Mouse (Mus musculus) monocyte, adult 59 days (primary cell): ENCODE data around the gene Krtap1-4. TPM values are rescaled to one million over a fixed set of nuclear protein-coding genes. Genes with fewer than 3 reads are reported as not detected.

Experiments
- total RNA-seq, 2 experiments: library from RNA; stranded (reverse); gene quantifications; one replicate each; pipeline ENCODE4 v1.2.4; 2023

Krtap1-4 gene
- total RNA-seq = not detected

GRCm38 (mm10) chr11:99583245-99583704 lies at the start of gene Krtap1-4:
Gene Krtap1-4 (minus strand): TSS chr11:99583654.

GRCm38 (mm10) chr11:99628138-99628537 lies 44.7 kb upstream of the Krtap1-4 start, which contains the start of gene Krtap4-1:
Gene Krtap4-1 (minus strand): TSS chr11:99628238.

GRCm38 (mm10) chr11:99620335-99620734 lies 36.9 kb upstream of the Krtap1-4 start, which contains the start of gene Gm11562:
Gene Gm11562 (minus strand): TSS chr11:99620435.

GRCm38 (mm10) chr11:99614796-99615363 lies 31.4 kb upstream of the Krtap1-4 start, which contains the start of gene Krtap2-4:
Gene Krtap2-4 (minus strand): TSS chr11:99614846.

GRCm38 (mm10) chr11:99610089-99610488 lies 26.6 kb upstream of the Krtap1-4 start, which contains the start of gene Gm11937:
Gene Gm11937 (minus strand): TSS chr11:99610189.

GRCm38 (mm10) chr11:99603208-99603607 lies 19.8 kb upstream of the Krtap1-4 start, which contains the start of gene Gm11938:
Gene Gm11938 (minus strand): TSS chr11:99603308.

GRCm38 (mm10) chr11:99597742-99598141 lies 14.3 kb upstream of the Krtap1-4 start, which contains the start of gene Krtap9-3:
Gene Krtap9-3 (minus strand): TSS chr11:99598105.

GRCm38 (mm10) chr11:99590981-99591380 lies 7.5 kb upstream of the Krtap1-4 start, which contains the start of gene Krtap1-3:
Gene Krtap1-3 (minus strand): TSS chr11:99591339.

GRCm38 (mm10) chr11:99580636-99581035 lies 2.8 kb downstream of the Krtap1-4 start, which contains the start of gene Krtap1-5:
Gene Krtap1-5 (minus strand): TSS chr11:99581016.

GRCm38 (mm10) chr11:99566530-99566929 lies 16.9 kb downstream of the Krtap1-4 start, which contains the start of gene Krtap3-1:
Gene Krtap3-1 (minus strand): TSS chr11:99566630.

GRCm38 (mm10) chr11:99559366-99559765 lies 24.1 kb downstream of the Krtap1-4 start, which contains the start of gene Gm11939:
Gene Gm11939 (minus strand): TSS chr11:99559466.

GRCm38 (mm10) chr11:99556753-99557152 lies 26.7 kb downstream of the Krtap1-4 start, which contains the start of gene Krtap3-2:
Gene Krtap3-2 (minus strand): TSS chr11:99556853.

GRCm38 (mm10) chr11:99550765-99551164 lies 32.7 kb downstream of the Krtap1-4 start, which contains the start of gene Krtap3-3:
Gene Krtap3-3 (minus strand): TSS chr11:99550865.

Other genes with a start within 250 kb of the Krtap1-4 start
- not detected for gene Krt26, start 245.7 kb downstream of the Krtap1-4 start, total RNA-seq
- not detected for gene Krt27, start 232.6 kb downstream of the Krtap1-4 start, total RNA-seq
- not detected for gene Krt28, start 208.8 kb downstream of the Krtap1-4 start, total RNA-seq
- gene Krt10, start 194.3 kb downstream of the Krtap1-4 start, total RNA-seq = 1 to 10 TPM in 1 of 2 experiments, not detected in 1; 2.0 TPM
- gene Krt12, start 161.4 kb downstream of the Krtap1-4 start, total RNA-seq = not detected
- gene Krt20, start 145.5 kb downstream of the Krtap1-4 start, total RNA-seq = not detected
- not detected for gene Krt23, start 90.5 kb downstream of the Krtap1-4 start, total RNA-seq
- gene Krt39, start 62.3 kb downstream of the Krtap1-4 start, total RNA-seq = not detected
- gene Krt40, start 40.5 kb downstream of the Krtap1-4 start, total RNA-seq = not detected
- gene Krtap3-3, start 32.8 kb downstream of the Krtap1-4 start, total RNA-seq = not detected
- gene Krtap3-2, start 26.8 kb downstream of the Krtap1-4 start, total RNA-seq = not detected
- not detected for gene Gm11939, start 24.2 kb downstream of the Krtap1-4 start, total RNA-seq
- not detected for gene Krtap3-1, start 17.0 kb downstream of the Krtap1-4 start, total RNA-seq
- not detected for gene Krtap1-5, start 2.6 kb downstream of the Krtap1-4 start, total RNA-seq
- gene Krtap1-3, start 7.7 kb upstream of the Krtap1-4 start, total RNA-seq = not detected
- gene Krtap9-3, start 14.5 kb upstream of the Krtap1-4 start, total RNA-seq = not detected
- not detected for gene Gm11938, start 19.7 kb upstream of the Krtap1-4 start, total RNA-seq
- not detected for gene Gm11937, start 26.5 kb upstream of the Krtap1-4 start, total RNA-seq
- gene Krtap2-4, start 31.2 kb upstream of the Krtap1-4 start, total RNA-seq = not detected
- gene Gm11562, start 36.8 kb upstream of the Krtap1-4 start, total RNA-seq = not detected
- gene Krtap4-1, start 44.6 kb upstream of the Krtap1-4 start, total RNA-seq = not detected
- gene Krtap4-2, start 51.4 kb upstream of the Krtap1-4 start, total RNA-seq = not detected
- gene Krtap4-7, start 60.4 kb upstream of the Krtap1-4 start, total RNA-seq = not detected
- not detected for gene Gm11555, start 66.6 kb upstream of the Krtap1-4 start, total RNA-seq
- gene Gm11563, start 75.3 kb upstream of the Krtap1-4 start, total RNA-seq = not detected
- gene Krtap4-6, start 82.3 kb upstream of the Krtap1-4 start, total RNA-seq = not detected
- gene Gm14190, start 107.1 kb upstream of the Krtap1-4 start, total RNA-seq = not detected
- gene Gm14180, start 150.6 kb upstream of the Krtap1-4 start, total RNA-seq = not detected
- gene Gm11595, start 189.3 kb upstream of the Krtap1-4 start, total RNA-seq = not detected
- not detected for gene Krtap4-8, start 197.1 kb upstream of the Krtap1-4 start, total RNA-seq
- not detected for gene Krtap4-9, start 201.5 kb upstream of the Krtap1-4 start, total RNA-seq
- gene Gm11596, start 209.8 kb upstream of the Krtap1-4 start, total RNA-seq = not detected
- gene Gm11569, start 215.3 kb upstream of the Krtap1-4 start, total RNA-seq = not detected
- gene Gm11554, start 220.8 kb upstream of the Krtap1-4 start, total RNA-seq = not detected
- gene Krtap4-13, start 226.2 kb upstream of the Krtap1-4 start, total RNA-seq = not detected
- not detected for gene Gm11564, start 232.0 kb upstream of the Krtap1-4 start, total RNA-seq